8 mouse cellular contexts compared by ENCODE assay signal in the genomic region with DNA sequence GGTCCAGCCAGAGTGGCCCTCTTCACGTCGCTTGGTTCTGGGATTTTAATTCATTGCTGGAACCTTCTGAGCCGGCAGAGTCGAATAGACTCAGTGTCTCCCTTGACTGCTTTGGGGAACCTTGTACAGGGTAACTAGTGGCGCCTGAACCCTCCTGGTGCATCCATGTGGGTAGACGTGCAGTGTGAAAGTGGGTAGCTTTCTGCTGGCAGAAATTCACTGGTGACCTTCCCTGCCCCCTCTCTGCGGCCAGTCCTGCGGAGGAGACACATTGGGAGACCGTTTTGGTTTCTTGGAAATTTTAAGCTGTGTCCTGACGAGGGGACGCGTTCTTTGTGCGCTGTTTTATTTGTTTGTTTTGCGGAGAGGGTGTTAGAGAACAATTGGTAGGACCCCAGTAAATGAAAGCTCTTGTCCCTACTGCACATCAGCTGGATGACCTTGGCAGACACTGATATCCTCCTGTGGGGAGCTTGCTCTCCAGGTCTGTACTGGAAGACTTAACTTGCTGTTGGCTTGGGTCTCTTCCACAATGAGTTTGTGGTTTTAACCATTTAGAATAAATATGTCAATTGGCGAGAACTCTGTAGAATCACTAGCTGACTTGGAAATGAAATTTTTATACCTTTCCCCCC. TPM values are rescaled to one million over a fixed set of nuclear protein-coding genes. Genes with fewer than 3 reads are reported as not detected.
DNase-seq lines count a peak whose midpoint lies in the region; ATAC-seq lines count a peak whose summit lies in the region.

No protein-coding gene starts in this region.

- H3K27me3 ChIP-seq in kidney, embryonic 15.5 days: no peaks in the 10 kb centered on the region
- 0 out of 2 replicates have a peak, but pooled peaks cover 5% of the 10 kb centered on the region for H3K27me3 ChIP-seq in forebrain, embryonic 10.5 days (ENCODE audit: poor library complexity, severe bottlenecking)
- no peaks in the 10 kb centered on the region for H3K27me3 ChIP-seq in hindbrain, embryonic 16.5 days (replicated peaks; ENCODE audit: control insufficient read depth, insufficient read depth, low read length)
- H3K27me3 ChIP-seq in midbrain, embryonic 11.5 days (ENCODE audit: control insufficient read depth, insufficient read depth, low read length): no peaks in the 10 kb centered on the region

- peak overlapping the region; percentile 99 for H3K4me2 ChIP-seq in kidney, embryonic 15.5 days
- H3K4me2 ChIP-seq in hindbrain, embryonic 16.5 days (ENCODE audit: low read length): peak overlapping the region; percentile 88
- H3K4me2 ChIP-seq in midbrain, embryonic 11.5 days: peak overlapping the region; percentile 96

- no peaks in the 10 kb centered on the region for H3K9me3 ChIP-seq in kidney, embryonic 15.5 days (replicated peaks)
- no peaks in the 10 kb centered on the region for H3K9me3 ChIP-seq in forebrain, embryonic 10.5 days
- H3K9me3 ChIP-seq in hindbrain, embryonic 16.5 days (ENCODE audit: control insufficient read depth, low read length): no peaks in the 10 kb centered on the region
- no peaks in the 10 kb centered on the region for H3K9me3 ChIP-seq in midbrain, embryonic 11.5 days (ENCODE audit: control insufficient read depth, low read length)

- DNase-seq in kidney, adult 11 months: no peak
- DNase-seq in MEL-GATA-1-ER (ENCODE audit: extremely low read depth, low read depth): peak; percentile 32
- no peak for DNase-seq in forebrain, embryonic 10.5 days (ENCODE audit: extremely low spot score, low spot score)
- no peak for DNase-seq in midbrain, embryonic 11.5 days (ENCODE audit: low spot score, missing footprints)
- DNase-seq in layer of hippocampus, adult 11-12 months (ENCODE audit: low spot score): no peak
- DNase-seq in layer of hippocampus, adult 9-11 months: no peak

- H3K4me1 ChIP-seq in kidney, embryonic 15.5 days: peaks cover 46% of the 10 kb centered on the region
- peaks cover 56% of the 10 kb centered on the region for H3K4me1 ChIP-seq in forebrain, embryonic 10.5 days
- peaks cover 16% of the 10 kb centered on the region for H3K4me1 ChIP-seq in hindbrain, embryonic 16.5 days (ENCODE audit: control insufficient read depth, insufficient read depth, low read depth, low read length)
- peaks cover 17% of the 10 kb centered on the region for H3K4me1 ChIP-seq in midbrain, embryonic 11.5 days (ENCODE audit: control insufficient read depth, insufficient read depth, low read length)

- 2% methylated on average over 15 of the region's 15 CpGs for WGBS in kidney, embryonic 15.5 days
- WGBS in forebrain, embryonic 10.5 days: 3% methylated on average over 15 of the region's 15 CpGs
- WGBS in hindbrain, embryonic 16.5 days: 3% methylated on average over 15 of the region's 15 CpGs
- 5% methylated on average over 15 of the region's 15 CpGs for WGBS in midbrain, embryonic 11.5 days

- H3K4me3 ChIP-seq in kidney, embryonic 15.5 days (replicated peaks): peak overlapping the region; percentile 80
- H3K4me3 ChIP-seq in forebrain, embryonic 10.5 days: peak overlapping the region; percentile 68
- H3K4me3 ChIP-seq in hindbrain, embryonic 16.5 days (ENCODE audit: low read length): peak overlapping the region; percentile 82
- peak overlapping the region; percentile 69 for H3K4me3 ChIP-seq in midbrain, embryonic 11.5 days (ENCODE audit: low read depth, low read length)

- H3K27ac ChIP-seq in kidney, embryonic 15.5 days: peak overlapping the region; percentile 85
- H3K27ac ChIP-seq in forebrain, embryonic 10.5 days: peak overlapping the region; percentile 94
- H3K27ac ChIP-seq in hindbrain, embryonic 16.5 days (ENCODE audit: low read depth, low read length): peak overlapping the region; percentile 87
- H3K27ac ChIP-seq in midbrain, embryonic 11.5 days (ENCODE audit: low read depth, low read length): peak overlapping the region; percentile 69

- H3K36me3 ChIP-seq in kidney, embryonic 15.5 days: no peaks in the 10 kb centered on the region
- H3K36me3 ChIP-seq in forebrain, embryonic 10.5 days (replicated peaks): no peaks in the 10 kb centered on the region
- H3K36me3 ChIP-seq in hindbrain, embryonic 16.5 days (ENCODE audit: control insufficient read depth, insufficient read depth, low read length): no peaks in the 10 kb centered on the region
- no peaks in the 10 kb centered on the region for H3K36me3 ChIP-seq in midbrain, embryonic 11.5 days (ENCODE audit: control insufficient read depth, insufficient read depth, low read length)

- peak overlapping the region; percentile 78 for H3K9ac ChIP-seq in kidney, embryonic 15.5 days
- peak overlapping the region; percentile 89 for H3K9ac ChIP-seq in hindbrain, embryonic 16.5 days (ENCODE audit: low read depth, low read length)
- peak overlapping the region; percentile 91 for H3K9ac ChIP-seq in midbrain, embryonic 11.5 days (ENCODE audit: low read length)

- ATAC-seq in kidney, embryonic 15.5 days (replicated peaks; ENCODE audit: low FRiP score): no peak
- no peak; the same call in 1 of the 2 replicates for ATAC-seq in hindbrain, embryonic 16.5 days
- ATAC-seq in midbrain, embryonic 11.5 days (ENCODE audit: low FRiP score): no peak; the same call in 1 of the 2 replicates

RNA-seq across cellular contexts. Expression of a gene that starts 0.7 kb away (rescaled TPM):
- 35.2 and 36.3 TPM in 2 replicates for polyA plus RNA-seq in kidney, embryonic 15.5 days (2015; fragmentation: Nextera tagmentation; extraction: Ambion mirVana)
- 36.9 and 38.9 TPM in 2 replicates for polyA plus RNA-seq in forebrain, embryonic 10.5 days (2016; fragmentation: Nextera tagmentation; extraction: Ambion mirVana)
- 64.7 and 69.2 TPM in 2 replicates for polyA plus RNA-seq in hindbrain, embryonic 16.5 days (2015; fragmentation: Nextera tagmentation; extraction: Ambion mirVana)
- polyA plus RNA-seq in midbrain, embryonic 11.5 days (2014; fragmentation: Nextera tagmentation; extraction: Ambion mirVana): 33.4 and 40.7 TPM in 2 replicates
